Mouse (Mus musculus): ENCODE measurements around the gene Tpcn1. TPM values are rescaled to one million over a fixed set of nuclear protein-coding genes. Genes with fewer than 3 reads are reported as not detected.

Tpcn1 gene
- total and polyA plus RNA-seq, 2 experiments: 7.6 to 51.9 TPM

- Histone ChIP-seq H3K4me3 (ENCODE audit: insufficient read depth, low read depth, low read length) (no peak overlapping the region), H3K36me3 (ENCODE audit: control insufficient read depth, insufficient read depth, low read length) (no peaks in the 10 kb centered on the region), H3K4me1 (ENCODE audit: control insufficient read depth, insufficient read depth, low read length) (peaks cover 10% of the 10 kb centered on the region), H3K9ac (ENCODE audit: low read depth, low read length) (no peak overlapping the region), H3K27me3 (ENCODE audit: control insufficient read depth, insufficient read depth, low read length) (no peaks in the 10 kb centered on the region), H3K27ac (replicated peaks; ENCODE audit: insufficient read depth, low read depth, low read length) (no peak overlapping the region), H3K79me2 (ENCODE audit: control insufficient read depth, insufficient read depth, low read length) (peaks cover 4% of the 10 kb centered on the region; the same call in 1 of the 2 replicates)
- TF ChIP-seq POLR2A (IDR thresholded peaks at IDR 0.05; ENCODE audit: extremely low read depth, insufficient read depth, low read length) (no peak), CTCF (IDR thresholded peaks at IDR 0.05; ENCODE audit: low read depth, low read length) (no peak)
- WGBS: 71% methylated on average over 3 of the region's 3 CpGs
- DNase-seq (ENCODE audit: extremely low read depth, low read depth, low spot score): no peak
Measured at GRCm38 (mm10) chr5:120607335-120607734, 18.9 kb upstream of the Tpcn1 start.

DNA sequence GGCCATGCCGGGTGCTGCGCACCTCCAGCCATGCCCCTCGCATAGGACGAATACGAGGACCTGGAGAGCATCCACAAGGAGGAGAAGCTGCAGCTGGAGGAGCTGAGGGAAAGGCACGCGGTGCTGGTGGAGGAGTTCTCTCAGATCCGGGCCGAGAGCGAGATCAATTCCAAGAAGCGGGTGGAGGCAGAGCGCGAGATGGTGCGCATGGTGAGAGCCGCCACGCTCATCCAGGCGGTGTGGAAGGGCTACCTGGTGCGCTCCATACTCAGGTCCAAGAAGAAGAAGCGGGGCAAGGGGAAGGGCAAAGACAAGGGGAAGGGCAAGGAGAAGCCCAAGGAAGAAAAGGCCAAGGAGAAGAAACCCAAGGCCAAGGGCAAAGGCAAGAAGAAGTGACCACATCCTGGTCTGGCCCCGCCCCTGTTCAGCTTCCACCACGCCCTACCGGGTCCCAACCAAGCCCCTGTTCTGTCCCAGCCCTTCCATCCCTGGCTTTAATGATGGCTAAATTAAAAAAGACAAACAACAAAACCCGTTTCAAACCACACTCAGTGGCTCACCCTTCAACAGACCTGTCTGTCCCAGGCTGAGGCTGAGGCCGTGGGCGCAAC is 18.2 kb upstream of the Tpcn1 start:
- Histone ChIP-seq H3K4me3 (ENCODE audit: insufficient read depth, low read depth, low read length) (no peak overlapping the region), H3K4me1 (ENCODE audit: control insufficient read depth, insufficient read depth, low read length) (peaks cover 9% of the 10 kb centered on the region), H3K36me3 (ENCODE audit: control insufficient read depth, insufficient read depth, low read length) (no peaks in the 10 kb centered on the region), H3K79me2 (ENCODE audit: control insufficient read depth, insufficient read depth, low read length) (peaks cover 4% of the 10 kb centered on the region; the same call in 1 of the 2 replicates), H3K9ac (ENCODE audit: low read depth, low read length) (no peak overlapping the region), H3K27ac (replicated peaks; ENCODE audit: insufficient read depth, low read depth, low read length) (no peak overlapping the region), H3K27me3 (ENCODE audit: control insufficient read depth, insufficient read depth, low read length) (no peaks in the 10 kb centered on the region)
- no peak for DNase-seq (ENCODE audit: extremely low read depth, low read depth, low spot score)
- WGBS: 82% methylated on average over 25 of the region's 25 CpGs
- no peak for TF ChIP-seq CTCF (IDR thresholded peaks at IDR 0.05; ENCODE audit: low read depth, low read length)

- peak; percentile 79 for DNase-seq (ENCODE audit: extremely low read depth, low read depth, low spot score)
- H3K4me3 ChIP-seq (ENCODE audit: insufficient read depth, low read depth, low read length): no peak overlapping the region
- 1% methylated on average over 8 of the region's 8 CpGs for WGBS
- H3K9ac ChIP-seq (ENCODE audit: low read depth, low read length): no peak overlapping the region
- no peak overlapping the region for H3K27ac ChIP-seq (replicated peaks; ENCODE audit: insufficient read depth, low read depth, low read length)
- H3K36me3 ChIP-seq (ENCODE audit: control insufficient read depth, insufficient read depth, low read length): no peaks in the 10 kb centered on the region
- H3K27me3 ChIP-seq (ENCODE audit: control insufficient read depth, insufficient read depth, low read length): no peaks in the 10 kb centered on the region
- no peaks in the 10 kb centered on the region for H3K79me2 ChIP-seq (ENCODE audit: control insufficient read depth, insufficient read depth, low read length)
- peaks cover 8% of the 10 kb centered on the region for H3K4me1 ChIP-seq (ENCODE audit: control insufficient read depth, insufficient read depth, low read length)
- TF ChIP-seq POLR2A (IDR thresholded peaks at IDR 0.05; ENCODE audit: extremely low read depth, insufficient read depth, low read length): no peak
- peak; percentile 78 for TF ChIP-seq CTCF (IDR thresholded peaks at IDR 0.05; ENCODE audit: low read depth, low read length)
Measured at GRCm38 (mm10) chr5:120605688-120606087, 17.2 kb upstream of the Tpcn1 start.

DNA sequence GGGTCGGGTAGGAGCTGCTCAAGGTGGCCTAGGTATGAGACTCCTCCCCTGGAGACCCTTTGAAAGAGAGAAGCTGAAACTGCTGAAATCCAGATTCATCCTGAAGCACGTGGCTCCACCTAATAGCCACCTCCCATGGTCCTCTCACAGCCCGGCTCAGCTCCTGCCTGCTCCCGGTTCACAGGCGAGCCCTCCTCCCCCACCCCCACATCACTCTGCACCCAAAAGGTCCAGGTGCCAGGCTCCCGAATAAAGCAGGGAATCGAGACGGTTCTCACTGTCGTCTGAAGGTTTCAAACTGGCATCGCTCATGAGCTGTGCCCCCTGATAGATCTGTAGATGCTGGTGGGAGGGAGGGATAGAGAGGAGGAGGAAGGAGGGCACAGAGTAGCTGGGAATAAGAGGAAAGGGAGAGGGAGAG is 16.8 kb upstream of the Tpcn1 start:
- 3% methylated on average over 10 of the region's 10 CpGs for WGBS
- no peak overlapping the region for H3K27ac ChIP-seq (replicated peaks; ENCODE audit: insufficient read depth, low read depth, low read length)

GRCm38 (mm10) chr5:120604839-120605238 is 16.4 kb upstream of the Tpcn1 start:
- 7% methylated on average over 6 of the region's 6 CpGs for WGBS
- peaks cover 8% of the 10 kb centered on the region for H3K4me1 ChIP-seq (ENCODE audit: control insufficient read depth, insufficient read depth, low read length)
- no peak overlapping the region for H3K4me3 ChIP-seq (ENCODE audit: insufficient read depth, low read depth, low read length)
- peak; percentile 50 for DNase-seq (ENCODE audit: extremely low read depth, low read depth, low spot score)
- no peaks in the 10 kb centered on the region for H3K27me3 ChIP-seq (ENCODE audit: control insufficient read depth, insufficient read depth, low read length)
- H3K9ac ChIP-seq (ENCODE audit: low read depth, low read length): peak overlapping the region; percentile 23; the same call in 1 of the 2 replicates
- H3K27ac ChIP-seq (replicated peaks; ENCODE audit: insufficient read depth, low read depth, low read length): no peak overlapping the region
- H3K36me3 ChIP-seq (ENCODE audit: control insufficient read depth, insufficient read depth, low read length): no peaks in the 10 kb centered on the region
- H3K79me2 ChIP-seq (ENCODE audit: control insufficient read depth, insufficient read depth, low read length): no peaks in the 10 kb centered on the region
- TF ChIP-seq POLR2A (IDR thresholded peaks at IDR 0.05; ENCODE audit: extremely low read depth, insufficient read depth, low read length): no peak
- TF ChIP-seq CTCF (IDR thresholded peaks at IDR 0.05; ENCODE audit: low read depth, low read length): peak; percentile 68

More for the DNA sequence above, 16.8 kb upstream of the Tpcn1 start:
- peaks cover 8% of the 10 kb centered on the region for H3K4me1 ChIP-seq (ENCODE audit: control insufficient read depth, insufficient read depth, low read length)
- H3K36me3 ChIP-seq (ENCODE audit: control insufficient read depth, insufficient read depth, low read length): no peaks in the 10 kb centered on the region
- H3K4me3 ChIP-seq (ENCODE audit: insufficient read depth, low read depth, low read length): peak overlapping the region; percentile 30
- no peaks in the 10 kb centered on the region for H3K27me3 ChIP-seq (ENCODE audit: control insufficient read depth, insufficient read depth, low read length)
- H3K79me2 ChIP-seq (ENCODE audit: control insufficient read depth, insufficient read depth, low read length): no peaks in the 10 kb centered on the region
- TF ChIP-seq CTCF (IDR thresholded peaks at IDR 0.05; ENCODE audit: low read depth, low read length): no peak
- no peak for TF ChIP-seq POLR2A (IDR thresholded peaks at IDR 0.05; ENCODE audit: extremely low read depth, insufficient read depth, low read length)
- peak overlapping the region; percentile 23; the same call in 1 of the 2 replicates for H3K9ac ChIP-seq (ENCODE audit: low read depth, low read length)
- no peak for DNase-seq (ENCODE audit: extremely low read depth, low read depth, low spot score)

DNA sequence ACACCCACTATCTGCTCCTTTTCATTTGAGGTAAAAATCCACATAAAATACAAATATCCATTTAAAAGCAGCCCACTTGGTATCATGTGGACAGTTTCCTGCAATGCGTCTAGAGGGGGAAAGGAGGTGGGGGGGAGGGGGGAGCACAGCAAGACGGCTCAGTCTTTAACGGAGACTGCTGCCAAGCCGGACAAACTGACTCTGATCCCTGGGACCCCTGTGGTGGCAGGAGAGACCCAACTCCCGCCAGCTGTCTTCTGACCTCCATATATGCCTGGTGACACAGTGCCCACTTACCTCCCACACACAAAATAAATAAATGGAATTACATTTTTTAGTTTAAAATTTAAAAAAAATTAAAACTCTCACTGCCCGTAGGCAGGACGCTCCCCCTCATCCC is 15.0 kb upstream of the Tpcn1 start:
- peaks cover 8% of the 10 kb centered on the region for H3K4me1 ChIP-seq (ENCODE audit: control insufficient read depth, insufficient read depth, low read length)
- TF ChIP-seq POLR2A (IDR thresholded peaks at IDR 0.05; ENCODE audit: extremely low read depth, insufficient read depth, low read length): no peak
- TF ChIP-seq CTCF (IDR thresholded peaks at IDR 0.05; ENCODE audit: low read depth, low read length): no peak

More for the DNA sequence above, 15.0 kb upstream of the Tpcn1 start:
- no peak for DNase-seq (ENCODE audit: extremely low read depth, low read depth, low spot score)
- H3K9ac ChIP-seq (ENCODE audit: low read depth, low read length): no peak overlapping the region
- H3K79me2 ChIP-seq (ENCODE audit: control insufficient read depth, insufficient read depth, low read length): no peaks in the 10 kb centered on the region
- WGBS: 88% methylated on average over 7 of the region's 7 CpGs
- H3K27me3 ChIP-seq (ENCODE audit: control insufficient read depth, insufficient read depth, low read length): no peaks in the 10 kb centered on the region
- H3K4me3 ChIP-seq (ENCODE audit: insufficient read depth, low read depth, low read length): no peak overlapping the region
- no peak overlapping the region for H3K27ac ChIP-seq (replicated peaks; ENCODE audit: insufficient read depth, low read depth, low read length)
- H3K36me3 ChIP-seq (ENCODE audit: control insufficient read depth, insufficient read depth, low read length): no peaks in the 10 kb centered on the region
